Comparison of ENCODE assay signal across 18 mouse cellular contexts in the genomic region with DNA sequence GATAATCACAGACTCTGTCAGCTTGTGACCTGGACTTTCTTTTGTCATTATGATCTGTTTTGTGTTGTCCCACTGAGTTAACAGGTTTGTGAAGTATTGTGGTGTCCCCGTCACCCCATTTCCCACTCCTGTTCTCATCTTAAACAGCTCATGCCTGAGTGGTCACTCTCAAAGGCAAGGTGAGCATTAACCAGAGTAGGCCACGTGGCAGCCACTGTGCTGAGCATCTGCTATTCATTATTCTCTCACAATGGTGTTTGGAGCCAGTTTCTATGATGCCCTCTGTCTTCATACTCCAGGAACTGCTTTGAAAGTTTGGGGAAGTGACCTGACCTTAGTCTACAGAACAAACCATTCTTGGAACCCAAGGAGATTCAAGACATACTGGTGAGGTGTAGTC.
DNase-seq lines count a peak whose midpoint lies in the region; ATAC-seq lines count a peak whose summit lies in the region.
"Had no signal": no experiment of that assay in that cellular context is flagged by ENCODE, and none has a peak within 500 bp of the region (broad histone marks: within the 10 kb centered on the region; RNA-seq: fewer than 3 reads in every experiment).

No protein-coding gene starts in this region.

- no peak overlapping the region for H3K27ac ChIP-seq in embryonic facial prominence, embryonic 11.5 days (replicated peaks; ENCODE audit: low read depth, low read length)
- H3K27ac ChIP-seq in embryonic facial prominence, embryonic 10.5 days (replicated peaks) = no peak overlapping the region
- no peak overlapping the region for H3K27ac ChIP-seq in kidney, embryonic 16.5 days (ENCODE audit: low read length)
- H3K27ac ChIP-seq in midbrain, embryonic 15.5 days = no peak overlapping the region
- H3K27ac ChIP-seq: embryonic facial prominence, embryonic 13.5 days; forebrain, embryonic 12.5 days; hindbrain, embryonic 10.5 days; hindbrain, embryonic 14.5 days had no signal

- H3K9me3 ChIP-seq in embryonic facial prominence, embryonic 11.5 days (replicated peaks; ENCODE audit: control insufficient read depth, low read length) = no peaks in the 10 kb centered on the region
- H3K9me3 ChIP-seq in embryonic facial prominence, embryonic 10.5 days = 0 out of 2 replicates have a peak, but pooled peaks cover 4% of the 10 kb centered on the region
- no peaks in the 10 kb centered on the region for H3K9me3 ChIP-seq in kidney, embryonic 16.5 days (ENCODE audit: low read length)
- no peaks in the 10 kb centered on the region for H3K9me3 ChIP-seq in midbrain, embryonic 15.5 days
- H3K9me3 ChIP-seq: embryonic facial prominence, embryonic 13.5 days; forebrain, embryonic 12.5 days had no signal

- H3K4me1 ChIP-seq in embryonic facial prominence, embryonic 11.5 days (ENCODE audit: control insufficient read depth, insufficient read depth, low read length) = no peaks in the 10 kb centered on the region
- H3K4me1 ChIP-seq in embryonic facial prominence, embryonic 10.5 days = no peaks in the 10 kb centered on the region
- H3K4me1 ChIP-seq in kidney, embryonic 16.5 days (ENCODE audit: insufficient read depth, low read length) = 0 out of 2 replicates have a peak, but pooled peaks cover 3% of the 10 kb centered on the region
- no peaks in the 10 kb centered on the region for H3K4me1 ChIP-seq in midbrain, embryonic 15.5 days
- H3K4me1 ChIP-seq: embryonic facial prominence, embryonic 13.5 days; forebrain, embryonic 12.5 days; hindbrain, embryonic 10.5 days had no signal

- no peak overlapping the region for H3K9ac ChIP-seq in embryonic facial prominence, embryonic 11.5 days (replicated peaks; ENCODE audit: low read length)
- no peak overlapping the region for H3K9ac ChIP-seq in kidney, embryonic 16.5 days (replicated peaks; ENCODE audit: low read length)
- H3K9ac ChIP-seq in midbrain, embryonic 15.5 days = no peak overlapping the region
- H3K9ac ChIP-seq: embryonic facial prominence, embryonic 13.5 days; forebrain, embryonic 12.5 days; heart, embryonic 12.5 days; hindbrain, embryonic 14.5 days had no signal

- H3K4me2 ChIP-seq in embryonic facial prominence, embryonic 11.5 days (ENCODE audit: low read depth, low read length) = no peak overlapping the region
- H3K4me2 ChIP-seq in kidney, embryonic 16.5 days (replicated peaks; ENCODE audit: low read depth, low read length) = no peak overlapping the region
- H3K4me2 ChIP-seq in midbrain, embryonic 15.5 days = no peak overlapping the region
- H3K4me2 ChIP-seq: embryonic facial prominence, embryonic 13.5 days; forebrain, embryonic 12.5 days; heart, embryonic 12.5 days; hindbrain, embryonic 14.5 days had no signal

- H3K27me3 ChIP-seq in embryonic facial prominence, embryonic 11.5 days (ENCODE audit: control insufficient read depth, insufficient read depth, low read length) = no peaks in the 10 kb centered on the region
- no peaks in the 10 kb centered on the region for H3K27me3 ChIP-seq in embryonic facial prominence, embryonic 10.5 days (replicated peaks; ENCODE audit: low read depth, poor library complexity, severe bottlenecking)
- H3K27me3 ChIP-seq in kidney, embryonic 16.5 days (ENCODE audit: insufficient read depth, low read length) = no peaks in the 10 kb centered on the region
- H3K27me3 ChIP-seq in midbrain, embryonic 15.5 days (replicated peaks) = no peaks in the 10 kb centered on the region
- H3K27me3 ChIP-seq: embryonic facial prominence, embryonic 13.5 days; forebrain, embryonic 12.5 days; heart, embryonic 12.5 days had no signal

- H3K4me3 ChIP-seq in embryonic facial prominence, embryonic 11.5 days (ENCODE audit: low read depth, low read length) = no peak overlapping the region
- no peak overlapping the region for H3K4me3 ChIP-seq in embryonic facial prominence, embryonic 10.5 days
- no peak overlapping the region for H3K4me3 ChIP-seq in kidney, embryonic 16.5 days (ENCODE audit: low read length)
- H3K4me3 ChIP-seq in midbrain, embryonic 15.5 days = no peak overlapping the region
- H3K4me3 ChIP-seq: embryonic facial prominence, embryonic 13.5 days; forebrain, embryonic 12.5 days; heart, embryonic 12.5 days; hindbrain, embryonic 10.5 days had no signal

- DNase-seq in embryonic facial prominence, embryonic 11.5 days (ENCODE audit: low spot score) = peak; percentile 2
- DNase-seq in embryonic facial prominence, embryonic 10.5 days (ENCODE audit: low spot score) = no peak
- no peak for DNase-seq in kidney, adult 18-20 months
- peak; percentile 11 for DNase-seq in embryo, embryonic 11 days
- no peak for DNase-seq in layer of hippocampus, adult 8-10 months (ENCODE audit: low spot score in 2 of 2)
- DNase-seq: adrenal gland, postnatal 10 days; cerebellum, adult 11 months; cerebellum, adult 8-10 months; cerebellum, postnatal 14 days; gastrocnemius, postnatal 25 days had no signal

- WGBS in embryonic facial prominence, embryonic 11.5 days = 48% methylated on average over 2 of the region's 2 CpGs
- 47% methylated on average over 2 of the region's 2 CpGs for WGBS in embryonic facial prominence, embryonic 10.5 days
- 41% methylated on average over 2 of the region's 2 CpGs for WGBS in kidney, embryonic 16.5 days
- 41% methylated on average over 2 of the region's 2 CpGs for WGBS in midbrain, embryonic 15.5 days

- no peaks in the 10 kb centered on the region for H3K36me3 ChIP-seq in embryonic facial prominence, embryonic 11.5 days (replicated peaks; ENCODE audit: control insufficient read depth, insufficient read depth, low read depth, low read length)
- H3K36me3 ChIP-seq in embryonic facial prominence, embryonic 10.5 days (replicated peaks) = no peaks in the 10 kb centered on the region
- no peaks in the 10 kb centered on the region for H3K36me3 ChIP-seq in kidney, embryonic 16.5 days (ENCODE audit: insufficient read depth, low read length)
- H3K36me3 ChIP-seq in midbrain, embryonic 15.5 days (replicated peaks) = no peaks in the 10 kb centered on the region
- H3K36me3 ChIP-seq: embryonic facial prominence, embryonic 13.5 days; forebrain, embryonic 12.5 days; heart, embryonic 12.5 days; hindbrain, embryonic 10.5 days had no signal

- ATAC-seq in embryonic facial prominence, embryonic 11.5 days (replicated peaks; ENCODE audit: insufficient number of reproducible peaks, low FRiP score, low TSS enrichment, low read depth) = no peak
- peak; percentile 57; the same call in 1 of the 2 replicates for ATAC-seq in kidney, embryonic 16.5 days (ENCODE audit: low FRiP score, low TSS enrichment)
- no peak for ATAC-seq in midbrain, embryonic 15.5 days (replicated peaks)
- ATAC-seq: forebrain, embryonic 16.5 days had no signal

Comparison
In these comparisons a context has a peak if more than half of its experiments do, and no peak if none do; other contexts are left out.
1. DNase-seq: peak in embryonic facial prominence, embryonic 11.5 days (single experiment) and embryo, embryonic 11 days (single experiment); none in embryonic facial prominence, embryonic 10.5 days (single experiment), kidney, adult 18-20 months (single experiment) and layer of hippocampus, adult 8-10 months (0 of 2).